Mouse (Mus musculus): ENCODE measurements around the gene Eml1.

Eml1 gene

GRCm38 (mm10) chr12:108370596-108371428 is at the start of gene Eml1:
Gene Eml1, plus strand, starts transcription at chr12:108370957.
- no peak for DNase-seq (ENCODE audit: low read depth)

- no peak for DNase-seq (ENCODE audit: low read depth)
Measured at GRCm38 (mm10) chr12:108326401-108326800, 44.4 kb upstream of the Eml1 start.

- no peak for DNase-seq (ENCODE audit: low read depth)
Measured at GRCm38 (mm10) chr12:108327889-108328491, 42.8 kb upstream of the Eml1 start.

- peak; percentile 74 for DNase-seq (ENCODE audit: low read depth)
Measured at GRCm38 (mm10) chr12:108333056-108333455, 37.7 kb upstream of the Eml1 start.

GRCm38 (mm10) chr12:108333481-108333882 is 37.3 kb upstream of the Eml1 start:
- no peak for DNase-seq (ENCODE audit: low read depth)

GRCm38 (mm10) chr12:108333895-108334445 is 36.8 kb upstream of the Eml1 start, which contains the start of gene Cyp46a1:
Gene Cyp46a1, plus strand, starts transcription at chr12:108334381.
- peak; percentile 93 for DNase-seq (ENCODE audit: low read depth)

GRCm38 (mm10) chr12:108334529-108334928 is 36.2 kb upstream of the Eml1 start:
- DNase-seq (ENCODE audit: low read depth): peak; percentile 13

GRCm38 (mm10) chr12:108338572-108339190 is 32.1 kb upstream of the Eml1 start:
- peak; percentile 58 for DNase-seq (ENCODE audit: low read depth)

- DNase-seq (ENCODE audit: low read depth): no peak
Measured at GRCm38 (mm10) chr12:108348151-108348550, 22.6 kb upstream of the Eml1 start.

GRCm38 (mm10) chr12:108349026-108349425 is 21.7 kb upstream of the Eml1 start:
- DNase-seq (ENCODE audit: low read depth): no peak

GRCm38 (mm10) chr12:108350931-108351330 is 19.8 kb upstream of the Eml1 start:
- DNase-seq (ENCODE audit: low read depth): no peak

GRCm38 (mm10) chr12:108352371-108353136 is 18.2 kb upstream of the Eml1 start:
- no peak for DNase-seq (ENCODE audit: low read depth)

- DNase-seq (ENCODE audit: low read depth): no peak
Measured at GRCm38 (mm10) chr12:108354284-108354683, 16.5 kb upstream of the Eml1 start.

- DNase-seq (ENCODE audit: low read depth): no peak
Measured at GRCm38 (mm10) chr12:108355271-108355670, 15.5 kb upstream of the Eml1 start.

- DNase-seq (ENCODE audit: low read depth): no peak
Measured at GRCm38 (mm10) chr12:108355986-108356385, 14.8 kb upstream of the Eml1 start.

GRCm38 (mm10) chr12:108363796-108364195 is 7.0 kb upstream of the Eml1 start:
- peak; percentile 32 for DNase-seq (ENCODE audit: low read depth)

- no peak for DNase-seq (ENCODE audit: low read depth)
Measured at GRCm38 (mm10) chr12:108365340-108365739, 5.4 kb upstream of the Eml1 start.

- DNase-seq (ENCODE audit: low read depth): no peak
Measured at GRCm38 (mm10) chr12:108365868-108366267, 4.9 kb upstream of the Eml1 start.

- DNase-seq (ENCODE audit: low read depth): no peak
Measured at GRCm38 (mm10) chr12:108367909-108368308, 2.8 kb upstream of the Eml1 start.

GRCm38 (mm10) chr12:108368921-108369320 is 1.8 kb upstream of the Eml1 start:
- no peak for DNase-seq (ENCODE audit: low read depth)

- no peak for DNase-seq (ENCODE audit: low read depth)
Measured at GRCm38 (mm10) chr12:108371429-108371765, 640 bp downstream of the Eml1 start.

- no peak for DNase-seq (ENCODE audit: low read depth)
Measured at GRCm38 (mm10) chr12:108372241-108372640, 1.5 kb downstream of the Eml1 start.
